ENCODE assay signal across 8 mouse cellular contexts in genomic region chr15:83464083-83464904, GRCm38 (mm10). TPM values are rescaled to one million over a fixed set of nuclear protein-coding genes. Genes with fewer than 3 reads are reported as not detected.
A peak's percentile ranks its signal among the peaks of the same experiment; 100 is the strongest.
DNase-seq lines count a peak whose midpoint lies in the region; ATAC-seq and TF ChIP-seq lines count a peak whose summit lies in the region.

Gene Pacsin2 (minus strand): TSS chr15:83464606.

- no peaks in the 10 kb centered on the region for H3K36me3 ChIP-seq in hindbrain, embryonic 10.5 days
- H3K36me3 ChIP-seq in lung, postnatal 0 days (ENCODE audit: insufficient read depth, low read length) = no peaks in the 10 kb centered on the region

- H3K27ac ChIP-seq in hindbrain, embryonic 10.5 days = peak within 1 kb of the TSS; percentile 91
- H3K27ac ChIP-seq in lung, postnatal 0 days (ENCODE audit: low read length) = peak within 1 kb of the TSS; percentile 90

- peak within 1 kb of the TSS; percentile 82 for H3K4me3 ChIP-seq in hindbrain, embryonic 10.5 days
- peak within 1 kb of the TSS; percentile 75 for H3K4me3 ChIP-seq in lung, postnatal 0 days (ENCODE audit: low read depth, low read length)

- H3K9ac ChIP-seq in lung, postnatal 0 days (replicated peaks; ENCODE audit: low read depth) = peak within 1 kb of the TSS; percentile 82

- no peaks in the 10 kb centered on the region for H3K27me3 ChIP-seq in hindbrain, embryonic 10.5 days (ENCODE audit: insufficient read depth, poor library complexity, severe bottlenecking)
- H3K27me3 ChIP-seq in lung, postnatal 0 days (replicated peaks; ENCODE audit: insufficient read depth, low read length) = no peaks in the 10 kb centered on the region

- H3K4me1 ChIP-seq in hindbrain, embryonic 10.5 days (replicated peaks) = peaks cover 24% of the 10 kb centered on the region
- H3K4me1 ChIP-seq in lung, postnatal 0 days (ENCODE audit: insufficient read depth, low read depth, low read length) = no peaks in the 10 kb centered on the region

- under 1% methylated on average over 88 of the region's 88 CpGs for WGBS in hindbrain, embryonic 10.5 days
- under 1% methylated on average over 83 of the region's 88 CpGs for WGBS in lung, postnatal 0 days

- H3K4me2 ChIP-seq in lung, postnatal 0 days (replicated peaks; ENCODE audit: low read depth, low read length) = peak within 1 kb of the TSS; percentile 91

- no peaks in the 10 kb centered on the region for H3K9me3 ChIP-seq in hindbrain, embryonic 10.5 days
- no peaks in the 10 kb centered on the region for H3K9me3 ChIP-seq in lung, postnatal 0 days (ENCODE audit: low read length)

- peak; percentile 97 for DNase-seq in MEL-GATA-1-ER (ENCODE audit: extremely low read depth, low read depth)
- DNase-seq in cerebellum, adult 8-10 months = peak; percentile 68
- DNase-seq in hindbrain, embryonic 10.5 days (ENCODE audit: low spot score) = peak; percentile 98
- peak; percentile 97 for DNase-seq in layer of hippocampus, adult 9-11 months
- peak; percentile 100 for DNase-seq in lung, postnatal 0 days (ENCODE audit: low spot score)
- peak; percentile 95 for DNase-seq in ovary, postnatal 14 days (ENCODE audit: low spot score)
- DNase-seq in thymus, postnatal 14 days = peak; percentile 96

- 0 out of 2 replicates have a peak, but pooled peaks have one; percentile 39 for TF ChIP-seq EP300 in lung, postnatal 0 days (IDR thresholded peaks at IDR 0.05)

- peak; percentile 97 for ATAC-seq in frontal cortex, adult (ENCODE audit: low TSS enrichment)
- ATAC-seq in lung, postnatal 0 days = peak; percentile 99

- TF ChIP-seq CTCF in lung, postnatal 0 days (IDR thresholded peaks at IDR 0.05) = no peak

RNA-seq across cellular contexts. Expression of gene Pacsin2, which starts in this region (rescaled TPM):
- 53.3 and 57.7 TPM in 2 replicates for polyA plus RNA-seq in hindbrain, embryonic 10.5 days (2016; fragmentation: Nextera tagmentation; extraction: Ambion mirVana)
- 46.7 and 51.7 TPM in 2 replicates for polyA plus RNA-seq in lung, postnatal 0 days (2015; fragmentation: Nextera tagmentation; extraction: Ambion mirVana)

Comparison
In these comparisons a context has a peak if more than half of its experiments do, and no peak if none do; other contexts are left out.
1. Peak in every context shown above with its lines: DNase-seq, ATAC-seq, H3K4me3 ChIP-seq and H3K27ac ChIP-seq.